21 mouse cellular contexts compared by ENCODE assay signal in genomic region chr3:17632484-17632883, GRCm38 (mm10).
DNase-seq lines count a peak whose midpoint lies in the region; ATAC-seq and TF ChIP-seq lines count a peak whose summit lies in the region.
"Had no signal": no experiment of that assay in that cellular context is flagged by ENCODE, and none has a peak within 500 bp of the region (broad histone marks: within the 10 kb centered on the region; RNA-seq: fewer than 3 reads in every experiment).

No protein-coding gene starts in this region.

- ATAC-seq in forebrain, embryonic 15.5 days (replicated peaks), result peak; percentile 53; the same call in 1 of the 2 replicates
- no peak for ATAC-seq in forebrain, embryonic 11.5 days (replicated peaks; ENCODE audit: low FRiP score)
- ATAC-seq in midbrain, postnatal 0 days (ENCODE audit: low FRiP score), result no peak
- ATAC-seq in midbrain, embryonic 14.5 days (ENCODE audit: low FRiP score, low TSS enrichment), result no peak
- ATAC-seq: activated CD4-positive, CD25-positive, alpha-beta regulatory T cell, adult 4 months; intestine, postnatal 0 days had no signal

- no peak for TF ChIP-seq CTCF in midbrain, postnatal 0 days (IDR thresholded peaks at IDR 0.05)
- TF ChIP-seq CTCF in gastrocnemius, adult 2 months (IDR thresholded peaks at IDR 0.05), result no peak

- 71% methylated on average over 3 of the region's 3 CpGs for WGBS in forebrain, embryonic 15.5 days
- WGBS in forebrain, embryonic 11.5 days, result 90% methylated on average over 3 of the region's 3 CpGs
- WGBS in midbrain, postnatal 0 days, result 85% methylated on average over 3 of the region's 3 CpGs
- WGBS in midbrain, embryonic 14.5 days, result 78% methylated on average over 3 of the region's 3 CpGs

- H3K27me3 ChIP-seq in forebrain, embryonic 15.5 days, result no peaks in the 10 kb centered on the region
- no peaks in the 10 kb centered on the region; the same call in 1 of the 2 replicates for H3K27me3 ChIP-seq in forebrain, embryonic 11.5 days (ENCODE audit: control insufficient read depth, insufficient read depth, low read length)
- H3K27me3 ChIP-seq in midbrain, postnatal 0 days (ENCODE audit: insufficient read depth, low read length), result no peaks in the 10 kb centered on the region
- H3K27me3 ChIP-seq in midbrain, embryonic 14.5 days (ENCODE audit: control insufficient read depth, insufficient read depth, low read length), result no peaks in the 10 kb centered on the region
- H3K27me3 ChIP-seq: embryonic facial prominence, embryonic 12.5 days; embryonic facial prominence, embryonic 15.5 days; hindbrain, embryonic 12.5 days; hindbrain, embryonic 15.5 days had no signal

- no peak overlapping the region for H3K4me3 ChIP-seq in forebrain, embryonic 15.5 days
- no peak overlapping the region for H3K4me3 ChIP-seq in forebrain, embryonic 11.5 days (ENCODE audit: low read depth, low read length)
- no peak overlapping the region for H3K4me3 ChIP-seq in midbrain, postnatal 0 days (ENCODE audit: low read depth, low read length)
- H3K4me3 ChIP-seq in midbrain, embryonic 14.5 days (replicated peaks; ENCODE audit: low read depth, low read length), result no peak overlapping the region
- H3K4me3 ChIP-seq in gastrocnemius, adult 2 months, result no peak overlapping the region
- H3K4me3 ChIP-seq: embryonic facial prominence, embryonic 12.5 days; embryonic facial prominence, embryonic 15.5 days; hindbrain, embryonic 12.5 days; hindbrain, embryonic 15.5 days had no signal

- no peaks in the 10 kb centered on the region for H3K36me3 ChIP-seq in forebrain, embryonic 15.5 days
- H3K36me3 ChIP-seq in forebrain, embryonic 11.5 days (ENCODE audit: control insufficient read depth, insufficient read depth, low read length), result no peaks in the 10 kb centered on the region
- no peaks in the 10 kb centered on the region for H3K36me3 ChIP-seq in midbrain, postnatal 0 days (ENCODE audit: insufficient read depth, low read length)
- no peaks in the 10 kb centered on the region for H3K36me3 ChIP-seq in midbrain, embryonic 14.5 days (ENCODE audit: control insufficient read depth, insufficient read depth, low read length)
- H3K36me3 ChIP-seq: embryonic facial prominence, embryonic 12.5 days; embryonic facial prominence, embryonic 15.5 days; hindbrain, embryonic 12.5 days; hindbrain, embryonic 15.5 days had no signal

- no peaks in the 10 kb centered on the region for H3K9me3 ChIP-seq in forebrain, embryonic 15.5 days
- H3K9me3 ChIP-seq in forebrain, embryonic 11.5 days (ENCODE audit: control insufficient read depth, low read length), result no peaks in the 10 kb centered on the region
- H3K9me3 ChIP-seq in midbrain, postnatal 0 days (ENCODE audit: low read length), result no peaks in the 10 kb centered on the region
- no peaks in the 10 kb centered on the region for H3K9me3 ChIP-seq in midbrain, embryonic 14.5 days (ENCODE audit: control insufficient read depth, low read length)
- H3K9me3 ChIP-seq: embryonic facial prominence, embryonic 12.5 days; embryonic facial prominence, embryonic 15.5 days; hindbrain, embryonic 12.5 days; hindbrain, embryonic 15.5 days had no signal

- H3K4me2 ChIP-seq in forebrain, embryonic 15.5 days (replicated peaks), result no peak overlapping the region
- H3K4me2 ChIP-seq in forebrain, embryonic 11.5 days (ENCODE audit: low read depth, low read length, severe bottlenecking), result no peak overlapping the region
- H3K4me2 ChIP-seq in midbrain, postnatal 0 days (ENCODE audit: low read depth, low read length, poor library complexity, severe bottlenecking), result no peak overlapping the region
- H3K4me2 ChIP-seq in midbrain, embryonic 14.5 days (ENCODE audit: low read length), result no peak overlapping the region
- H3K4me2 ChIP-seq: embryonic facial prominence, embryonic 12.5 days; embryonic facial prominence, embryonic 15.5 days; heart, embryonic 11.5 days; hindbrain, embryonic 12.5 days; hindbrain, embryonic 15.5 days had no signal

- H3K27ac ChIP-seq in forebrain, embryonic 15.5 days (replicated peaks), result no peak overlapping the region
- no peak overlapping the region for H3K27ac ChIP-seq in forebrain, embryonic 11.5 days (ENCODE audit: low read depth, low read length)
- H3K27ac ChIP-seq in midbrain, postnatal 0 days (ENCODE audit: low read depth, low read length), result no peak overlapping the region
- no peak overlapping the region for H3K27ac ChIP-seq in midbrain, embryonic 14.5 days (replicated peaks; ENCODE audit: low read depth, low read length)
- no peak overlapping the region for H3K27ac ChIP-seq in gastrocnemius, adult 2 months
- H3K27ac ChIP-seq: embryonic facial prominence, embryonic 12.5 days; embryonic facial prominence, embryonic 15.5 days; hindbrain, embryonic 12.5 days; hindbrain, embryonic 15.5 days had no signal

- H3K9ac ChIP-seq in forebrain, embryonic 15.5 days (replicated peaks), result no peak overlapping the region
- H3K9ac ChIP-seq in forebrain, embryonic 11.5 days (ENCODE audit: low read length), result no peak overlapping the region
- no peak overlapping the region for H3K9ac ChIP-seq in midbrain, postnatal 0 days (replicated peaks; ENCODE audit: low read length, poor library complexity, severe bottlenecking)
- no peak overlapping the region for H3K9ac ChIP-seq in midbrain, embryonic 14.5 days (replicated peaks; ENCODE audit: low read length)
- H3K9ac ChIP-seq: embryonic facial prominence, embryonic 12.5 days; embryonic facial prominence, embryonic 15.5 days; hindbrain, embryonic 12.5 days; hindbrain, embryonic 15.5 days had no signal

- intact Hi-C loops in gastrocnemius, adult 2 months (cut with DNase I), result no loop called here

- H3K4me1 ChIP-seq in forebrain, embryonic 15.5 days, result no peaks in the 10 kb centered on the region
- H3K4me1 ChIP-seq in forebrain, embryonic 11.5 days (replicated peaks; ENCODE audit: control insufficient read depth, insufficient read depth, low read length), result no peaks in the 10 kb centered on the region
- no peaks in the 10 kb centered on the region for H3K4me1 ChIP-seq in midbrain, postnatal 0 days (ENCODE audit: insufficient read depth, low read length)
- no peaks in the 10 kb centered on the region for H3K4me1 ChIP-seq in midbrain, embryonic 14.5 days (ENCODE audit: control insufficient read depth, insufficient read depth, low read length)
- H3K4me1 ChIP-seq: embryonic facial prominence, embryonic 12.5 days; embryonic facial prominence, embryonic 15.5 days; hindbrain, embryonic 12.5 days; hindbrain, embryonic 15.5 days had no signal

- DNase-seq in cerebellum, postnatal 10 days, result peak; percentile 21 to 30
- no peak for DNase-seq in cerebellum, adult 8-10 months
- no peak for DNase-seq in forebrain, embryonic 11.5 days (ENCODE audit: low spot score)
- DNase-seq in midbrain, postnatal 0 days (ENCODE audit: low spot score), result peak; percentile 36
- no peak for DNase-seq in midbrain, embryonic 14.5 days
- no peak for DNase-seq in urinary bladder, postnatal 25 days (ENCODE audit: low spot score)
- no peak for DNase-seq in gastrocnemius, adult 2 months
- DNase-seq: adrenal gland, adult 8-10 months; adrenal gland, postnatal 25 days; cerebellum, adult 11 months; cerebellum, adult 2 months; gastrocnemius, postnatal 14 days; heart, adult 11 months had no signal

Comparison
In these comparisons a context has a peak if more than half of its experiments do, and no peak if none do; other contexts are left out.
1. DNase-seq: peak in cerebellum, postnatal 10 days (2 of 2) and midbrain, postnatal 0 days (single experiment); none in cerebellum, adult 8-10 months (single experiment), forebrain, embryonic 11.5 days (single experiment), midbrain, embryonic 14.5 days (single experiment), urinary bladder, postnatal 25 days (single experiment) and gastrocnemius, adult 2 months (single experiment).